Mouse (Mus musculus): ENCODE measurements around the gene Map3k10. TPM values are rescaled to one million over a fixed set of nuclear protein-coding genes. Genes with fewer than 3 reads are reported as not detected.

Gene Map3k10
- total and polyA plus RNA-seq, 2 experiments from 2014 or later = 24.5 to 165 TPM

DNA sequence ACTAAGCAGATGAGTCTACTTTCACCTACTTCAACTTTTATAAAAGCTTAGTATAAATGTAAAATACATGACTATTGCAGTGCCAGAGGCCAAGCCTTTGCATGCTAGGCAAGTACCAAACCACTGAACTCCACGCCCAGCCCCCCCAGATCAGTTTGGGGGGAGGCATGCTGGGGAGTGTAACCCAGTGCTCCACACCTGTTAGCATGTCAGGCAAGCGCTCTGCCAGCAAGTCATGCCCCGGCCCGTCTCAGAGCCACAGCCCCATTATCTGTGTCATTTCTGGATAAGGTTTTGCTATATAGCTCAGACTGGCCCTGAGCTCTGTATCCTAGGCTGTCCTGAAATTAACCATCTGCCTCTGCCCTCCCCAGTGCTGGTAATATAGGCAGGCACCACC, 12.4 kb downstream of the Map3k10 start:
- Histone ChIP-seq H3K9ac (replicated peaks; ENCODE audit: low read length, poor library complexity, severe bottlenecking) (no peak overlapping the region), H3K36me3 (ENCODE audit: insufficient read depth, low read length) (peaks cover 34% of the 10 kb centered on the region), H3K27ac (ENCODE audit: low read depth, low read length) (no peak overlapping the region), H3K4me1 (ENCODE audit: insufficient read depth, low read length) (no peaks in the 10 kb centered on the region), H3K4me2 (ENCODE audit: low read depth, low read length, poor library complexity, severe bottlenecking) (no peak overlapping the region), H3K4me3 (ENCODE audit: low read depth, low read length) (no peak overlapping the region), H3K27me3 (ENCODE audit: insufficient read depth, low read length) (no peaks in the 10 kb centered on the region), H3K9me3 (ENCODE audit: low read length) (no peaks in the 10 kb centered on the region)
- ATAC-seq (ENCODE audit: low FRiP score) = no peak
- no peak for TF ChIP-seq CTCF (IDR thresholded peaks at IDR 0.05)
- DNase-seq (ENCODE audit: low spot score) = no peak
- 93% methylated on average over 4 of the region's 4 CpGs for WGBS

DNA sequence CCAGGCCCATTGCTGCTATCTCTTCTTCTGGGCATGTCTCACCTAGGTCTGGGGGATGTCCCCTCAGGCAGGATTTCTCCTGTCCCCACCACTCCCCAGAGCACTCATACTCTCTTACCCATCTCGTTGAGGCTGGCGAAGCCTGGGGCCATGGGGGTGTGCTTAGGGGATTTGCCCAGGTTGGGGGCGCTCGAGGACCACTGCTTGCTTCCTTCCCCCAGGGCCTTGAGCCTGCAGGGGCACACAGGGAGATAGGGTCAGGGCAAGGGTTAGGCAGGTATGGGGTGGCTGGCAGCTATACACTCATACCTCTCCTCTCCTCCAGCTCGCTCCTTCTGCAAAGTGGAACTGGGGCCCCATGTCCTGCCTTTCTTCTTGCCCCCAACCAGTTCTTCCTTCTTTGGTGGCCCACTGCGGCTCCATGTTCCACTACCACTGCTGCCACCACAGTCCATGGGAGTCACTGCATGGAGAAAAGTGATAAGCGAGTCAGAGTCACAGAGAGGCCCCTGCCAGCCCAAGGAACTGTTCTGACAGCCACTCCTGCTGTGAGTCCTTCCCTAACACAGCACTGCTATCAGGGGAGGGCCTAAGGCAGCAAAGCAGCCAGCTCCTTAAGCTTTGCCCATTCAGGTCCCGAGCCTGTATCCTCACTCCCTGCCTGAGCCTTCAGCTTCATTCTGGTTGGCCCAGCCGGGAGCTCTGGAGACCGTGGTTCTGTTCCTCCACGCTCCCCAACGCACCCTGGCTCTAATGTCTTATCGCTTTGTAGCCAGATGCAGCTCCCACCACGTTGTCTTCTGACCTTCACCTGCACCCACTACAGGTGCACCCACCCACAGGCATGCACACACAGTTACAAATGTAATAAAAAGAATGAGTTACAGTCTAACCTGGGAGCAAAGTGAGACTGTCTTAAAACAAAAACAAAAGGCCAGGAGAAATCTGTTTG, 15.4 kb downstream of the Map3k10 start:
- H3K4me1 ChIP-seq (ENCODE audit: insufficient read depth, low read length) = 0 out of 2 replicates have a peak, but pooled peaks cover 4% of the 10 kb centered on the region
- H3K9me3 ChIP-seq (ENCODE audit: low read length) = no peaks in the 10 kb centered on the region
- no peak overlapping the region for H3K4me3 ChIP-seq (ENCODE audit: low read depth, low read length)
- peak; percentile 26 for TF ChIP-seq CTCF (IDR thresholded peaks at IDR 0.05)
- DNase-seq (ENCODE audit: low spot score) (peak; percentile 21), ATAC-seq (ENCODE audit: low FRiP score) (no peak)
- H3K9ac ChIP-seq (replicated peaks; ENCODE audit: low read length, poor library complexity, severe bottlenecking) = no peak overlapping the region
- peaks cover 47% of the 10 kb centered on the region for H3K36me3 ChIP-seq (ENCODE audit: insufficient read depth, low read length)
- no peak overlapping the region for H3K27ac ChIP-seq (ENCODE audit: low read depth, low read length)
- no peaks in the 10 kb centered on the region for H3K27me3 ChIP-seq (ENCODE audit: insufficient read depth, low read length)
- no peak overlapping the region for H3K4me2 ChIP-seq (ENCODE audit: low read depth, low read length, poor library complexity, severe bottlenecking)
- WGBS = 61% methylated on average over 13 of the region's 14 CpGs

DNA sequence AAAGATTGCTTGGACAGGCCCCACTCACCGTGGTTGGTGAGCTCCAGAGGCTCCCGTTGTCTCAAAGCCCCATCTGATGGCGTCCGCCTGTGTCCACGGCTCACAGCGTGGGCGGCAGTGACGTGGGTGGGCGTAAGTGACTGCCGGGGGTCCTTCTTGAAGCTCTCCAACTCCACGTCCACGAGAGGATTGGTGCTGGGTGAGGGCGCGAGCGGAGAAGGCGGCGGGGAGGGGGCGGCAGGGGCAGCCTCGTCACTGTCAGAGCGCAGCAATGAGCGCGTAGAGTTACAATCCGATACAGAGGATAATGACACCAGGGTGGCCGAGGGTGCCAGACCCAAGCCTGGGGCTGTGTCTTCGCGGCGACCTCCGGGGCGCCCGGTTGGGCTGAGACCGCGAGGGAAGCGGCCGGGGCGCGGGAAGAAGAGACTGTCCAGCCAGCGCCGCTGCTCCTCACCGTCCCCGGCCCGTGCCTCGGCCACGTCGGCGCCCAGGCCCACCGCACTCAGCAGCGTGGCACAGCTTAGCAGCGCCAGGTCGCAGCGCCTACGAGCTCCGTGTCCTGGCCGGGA, 16.5 kb downstream of the Map3k10 start:
- Histone ChIP-seq H3K9ac (replicated peaks; ENCODE audit: low read length, poor library complexity, severe bottlenecking) (no peak overlapping the region), H3K4me1 (ENCODE audit: insufficient read depth, low read length) (0 out of 2 replicates have a peak, but pooled peaks cover 4% of the 10 kb centered on the region), H3K9me3 (ENCODE audit: low read length) (no peaks in the 10 kb centered on the region), H3K36me3 (ENCODE audit: insufficient read depth, low read length) (peaks cover 42% of the 10 kb centered on the region), H3K27me3 (ENCODE audit: insufficient read depth, low read length) (no peaks in the 10 kb centered on the region), H3K4me3 (ENCODE audit: low read depth, low read length) (no peak overlapping the region), H3K4me2 (ENCODE audit: low read depth, low read length, poor library complexity, severe bottlenecking) (no peak overlapping the region), H3K27ac (ENCODE audit: low read depth, low read length) (no peak overlapping the region)
- ATAC-seq (ENCODE audit: low FRiP score) (no peak), DNase-seq (ENCODE audit: low spot score) (no peak)
- WGBS = 41% methylated on average over 43 of the region's 53 CpGs
- no peak for TF ChIP-seq CTCF (IDR thresholded peaks at IDR 0.05)

DNA sequence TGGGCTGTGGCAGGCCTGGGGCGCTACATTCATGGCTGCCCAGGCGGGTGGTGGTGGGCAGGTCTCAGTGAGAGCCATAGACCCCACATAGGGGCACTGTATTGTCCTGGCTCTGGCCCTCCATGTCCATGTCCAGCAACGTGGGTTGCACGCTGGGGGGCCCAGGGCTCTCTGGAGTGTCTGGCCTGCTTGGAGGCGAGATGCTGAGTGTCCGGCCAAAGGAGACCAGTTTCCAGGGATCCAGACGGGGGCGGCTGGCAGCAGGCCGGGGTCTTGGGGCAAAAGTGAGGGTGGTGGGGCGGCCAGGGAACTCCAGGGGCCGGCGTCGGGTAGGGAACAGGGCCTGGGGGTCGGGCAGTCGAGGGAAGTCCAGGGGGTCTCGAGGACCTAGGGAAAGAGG, 17.8 kb downstream of the Map3k10 start:
- Histone ChIP-seq H3K4me2 (ENCODE audit: low read depth, low read length, poor library complexity, severe bottlenecking) (no peak overlapping the region), H3K4me3 (ENCODE audit: low read depth, low read length) (no peak overlapping the region), H3K9ac (replicated peaks; ENCODE audit: low read length, poor library complexity, severe bottlenecking) (no peak overlapping the region), H3K27me3 (ENCODE audit: insufficient read depth, low read length) (no peaks in the 10 kb centered on the region), H3K9me3 (ENCODE audit: low read length) (no peaks in the 10 kb centered on the region), H3K27ac (ENCODE audit: low read depth, low read length) (no peak overlapping the region), H3K36me3 (ENCODE audit: insufficient read depth, low read length) (peaks cover 35% of the 10 kb centered on the region), H3K4me1 (ENCODE audit: insufficient read depth, low read length) (0 out of 2 replicates have a peak, but pooled peaks cover 4% of the 10 kb centered on the region)
- ATAC-seq (ENCODE audit: low FRiP score) (no peak), DNase-seq (ENCODE audit: low spot score) (no peak)
- no peak for TF ChIP-seq CTCF (IDR thresholded peaks at IDR 0.05)
- 89% methylated on average over 16 of the region's 16 CpGs for WGBS

DNA sequence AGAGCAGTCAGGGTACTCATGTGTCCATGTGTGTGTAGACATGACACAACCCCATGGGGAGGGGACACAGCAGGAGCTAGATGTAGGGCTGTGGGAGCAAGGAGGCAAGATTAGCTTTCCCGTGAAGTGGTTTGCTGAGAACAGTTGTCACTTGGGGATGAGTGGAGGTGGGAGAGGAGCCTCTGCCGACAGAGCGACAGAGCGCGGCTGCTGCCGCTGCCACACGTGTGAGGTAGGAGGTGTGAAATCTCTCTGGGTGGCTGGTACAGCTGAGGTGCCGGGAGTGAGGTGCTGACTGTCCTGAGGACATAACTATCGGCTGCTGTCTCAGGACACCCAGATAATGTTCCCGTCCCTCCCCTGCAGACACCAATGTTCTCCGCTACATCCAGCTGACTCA, 18.9 kb downstream of the Map3k10 start:
- Histone ChIP-seq H3K4me3 (ENCODE audit: low read depth, low read length) (no peak overlapping the region), H3K27ac (ENCODE audit: low read depth, low read length) (no peak overlapping the region; the same call in 1 of the 2 replicates), H3K9me3 (ENCODE audit: low read length) (no peaks in the 10 kb centered on the region), H3K4me1 (ENCODE audit: insufficient read depth, low read length) (0 out of 2 replicates have a peak, but pooled peaks cover 4% of the 10 kb centered on the region), H3K9ac (replicated peaks; ENCODE audit: low read length, poor library complexity, severe bottlenecking) (no peak overlapping the region), H3K4me2 (ENCODE audit: low read depth, low read length, poor library complexity, severe bottlenecking) (peak overlapping the region; percentile 59; the same call in 1 of the 2 replicates), H3K27me3 (ENCODE audit: insufficient read depth, low read length) (no peaks in the 10 kb centered on the region), H3K36me3 (ENCODE audit: insufficient read depth, low read length) (peaks cover 26% of the 10 kb centered on the region)
- 81% methylated on average over 11 of the region's 11 CpGs for WGBS
- ATAC-seq (ENCODE audit: low FRiP score) (no peak), DNase-seq (ENCODE audit: low spot score) (peak; percentile 8)
- no peak for TF ChIP-seq CTCF (IDR thresholded peaks at IDR 0.05)

Measured in midbrain, postnatal 0 days (tissue).